Mouse (Mus musculus) erythroid progenitor cell, adult 5-6 weeks (primary cell): ENCODE measurements around the gene Veph1. TPM values are rescaled to one million over a fixed set of nuclear protein-coding genes. Genes with fewer than 3 reads are reported as not detected.
"Not testable (repeated sequence)": the region's sequence is repeated elsewhere in the genome, so short reads cannot be mapped to it uniquely, and the experiment has no call there.

Experiments used
- ATAC-seq: replicated peaks from 2 replicates; pipeline ENCODE4 v1.8.0; 2016; ENCODE audit warnings: moderate number of reproducible peaks, mild to moderate bottlenecking, moderate TSS enrichment, inconsistent platforms; ENCODE audit not compliant: poor library complexity, low FRiP score, severe bottlenecking
- total RNA-seq, 2 experiments: library from RNA; stranded (forward) in 1 of 2; stranded (reverse) in 1 of 2; fragments of 150-400 nt in 1 of 2; fragments of 186-747, 209-891 nt in 1 of 2; gene quantifications; 2 replicates each; pipeline versions ENCODE4 v1.2.3 to v1.2.4; 2015 to 2017; ENCODE audit warnings: low replicate concordance in 2 of 2

Veph1 gene
- total RNA-seq, 2 experiments from 2014 or later = not detected

DNA sequence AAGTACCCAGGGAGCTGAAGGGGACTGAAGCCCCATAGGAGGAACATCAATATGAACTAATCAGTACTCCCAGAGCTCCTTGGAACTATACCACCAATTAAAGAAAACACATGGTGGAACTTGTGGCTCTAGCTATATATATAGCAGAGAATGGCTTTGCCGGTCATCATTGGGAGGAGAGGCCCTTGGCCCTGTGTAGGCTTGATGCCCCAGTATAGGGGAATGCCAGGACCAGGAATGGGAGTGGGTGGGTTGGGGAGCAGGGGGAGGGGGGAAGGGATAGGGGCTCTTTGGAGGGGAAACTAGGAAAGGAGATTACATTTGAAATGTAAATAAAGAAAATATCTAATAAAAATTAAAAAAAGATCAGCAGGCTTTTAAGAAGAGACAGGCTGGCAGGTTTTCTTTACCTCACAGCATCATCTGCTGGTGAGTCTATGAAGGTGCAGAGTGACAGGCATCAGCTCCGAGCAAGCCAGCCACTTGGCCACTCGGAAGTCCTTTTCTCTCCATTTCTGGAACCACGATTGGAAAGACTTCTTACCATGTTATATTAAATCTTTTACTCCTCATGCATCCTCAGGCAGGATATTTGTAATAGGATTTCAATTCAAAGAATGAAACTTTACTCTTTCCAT is 60.3 kb downstream of the Veph1 start:
- ATAC-seq = not testable (repeated sequence)

DNA sequence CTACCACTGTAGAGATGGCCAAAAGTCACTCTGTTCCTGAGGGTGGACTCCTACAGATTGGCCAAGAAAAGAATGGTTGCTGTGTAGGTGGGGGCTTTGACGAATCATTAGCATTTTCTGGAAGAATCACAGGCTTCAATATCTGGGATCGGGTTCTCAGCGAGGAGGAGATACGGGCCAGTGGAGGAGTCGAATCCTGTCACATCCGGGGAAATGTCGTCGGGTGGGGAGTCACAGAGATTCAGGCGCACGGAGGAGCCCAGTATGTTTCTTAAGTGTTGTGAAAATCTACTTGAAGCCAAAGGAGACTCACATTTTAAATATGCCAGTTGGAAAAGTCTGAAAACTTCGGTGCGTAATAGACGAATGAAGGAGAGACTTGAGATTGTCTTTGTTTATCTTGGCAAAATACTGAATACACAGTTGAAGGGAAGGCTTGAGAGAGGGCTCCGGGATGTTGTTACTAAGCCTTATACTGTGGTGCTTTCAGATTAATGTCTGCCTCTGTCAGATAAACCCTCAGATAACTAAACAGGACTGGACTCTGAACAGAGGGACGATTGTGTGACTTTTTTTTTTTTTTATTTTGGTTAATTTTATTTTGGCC is 71.6 kb downstream of the Veph1 start:
- no peak for ATAC-seq

- no peak for ATAC-seq
These were observed 75.4 kb downstream of the Veph1 start for GRCm38 (mm10) chr3:66221243-66221611.

- ATAC-seq = no peak
These were observed 75.9 kb downstream of the Veph1 start for GRCm38 (mm10) chr3:66220554-66221242.

GRCm38 (mm10) chr3:66219655-66220191 is 76.9 kb downstream of the Veph1 start, which contains the start of gene Ptx3:
Ptx3 (plus strand) TSS chr3:66219910.
- no peak for ATAC-seq

GRCm38 (mm10) chr3:66215759-66216158 is 80.9 kb downstream of the Veph1 start:
- ATAC-seq = no peak

- ATAC-seq = no peak
These were observed 83.1 kb downstream of the Veph1 start for GRCm38 (mm10) chr3:66213524-66213923.

- no peak for ATAC-seq
These were observed 87.6 kb downstream of the Veph1 start for GRCm38 (mm10) chr3:66208836-66209573.

- ATAC-seq = no peak
These were observed 102.6 kb downstream of the Veph1 start for GRCm38 (mm10) chr3:66193910-66194562.

DNA sequence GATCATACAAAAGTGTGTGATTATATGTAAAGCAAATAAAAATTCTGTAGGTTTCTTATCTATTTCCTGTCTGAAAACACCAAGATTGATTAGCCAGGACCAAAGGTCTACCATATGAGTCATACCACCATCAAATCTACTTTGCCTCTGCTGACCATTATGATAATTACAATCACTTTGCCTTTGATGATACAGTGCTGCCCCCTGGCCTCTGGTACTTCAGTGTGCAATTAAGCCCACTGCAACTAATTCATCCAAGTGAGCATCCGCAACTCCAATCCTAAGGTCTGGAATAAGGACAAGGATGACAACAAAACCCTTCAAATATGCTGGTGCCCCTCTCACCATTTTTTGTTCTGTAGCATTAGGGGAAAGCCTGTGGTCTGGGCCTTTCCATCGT is 117.0 kb downstream of the Veph1 start:
- ATAC-seq = no peak

DNA sequence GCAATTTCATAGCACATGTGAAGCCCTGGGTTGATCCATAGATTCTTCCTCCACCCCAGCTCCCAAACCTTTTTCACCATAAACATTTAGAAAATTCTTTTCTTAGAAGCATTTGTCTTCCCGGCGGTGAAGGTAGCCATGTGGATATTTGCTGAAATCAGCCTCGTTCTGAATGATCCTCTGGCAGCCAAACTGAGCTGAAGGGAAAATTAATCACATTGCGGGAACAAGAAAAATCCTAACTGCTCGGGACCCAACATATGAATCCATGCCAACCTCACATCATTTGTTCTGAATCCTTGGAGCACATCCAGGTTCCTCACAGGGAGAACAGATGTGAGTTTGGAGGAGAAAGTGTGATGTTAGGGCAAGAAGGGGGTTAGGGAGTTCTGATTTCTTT is 123.7 kb downstream of the Veph1 start:
- ATAC-seq = no peak

- ATAC-seq = no peak
These were observed 126.6 kb downstream of the Veph1 start for GRCm38 (mm10) chr3:66169873-66170538.

GRCm38 (mm10) chr3:66166606-66167290 is 129.9 kb downstream of the Veph1 start:
- no peak for ATAC-seq

DNA sequence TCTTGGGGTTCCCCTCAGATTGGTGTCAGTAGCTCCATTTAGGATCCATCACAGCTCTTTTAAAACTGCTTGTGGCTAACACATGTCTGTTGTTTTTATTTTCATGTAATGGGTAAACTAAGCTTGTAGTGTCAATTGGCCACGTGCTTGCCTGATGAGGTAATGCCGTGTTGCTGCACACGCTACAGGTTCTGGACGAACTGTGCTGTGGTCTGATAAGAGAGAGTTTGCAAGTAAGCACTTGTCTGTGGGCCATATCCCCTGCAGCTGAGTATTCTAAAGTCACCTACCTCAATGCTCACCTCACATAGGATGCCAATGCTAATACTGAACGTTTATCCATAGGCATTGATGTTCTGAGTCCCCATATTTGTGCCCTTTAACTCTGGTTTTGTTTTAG is 131.6 kb downstream of the Veph1 start:
- no peak for ATAC-seq

- no peak for ATAC-seq
These were observed 132.1 kb downstream of the Veph1 start for GRCm38 (mm10) chr3:66164585-66164984.

- ATAC-seq = no peak
These were observed 134.0 kb downstream of the Veph1 start for GRCm38 (mm10) chr3:66162612-66163011.

DNA sequence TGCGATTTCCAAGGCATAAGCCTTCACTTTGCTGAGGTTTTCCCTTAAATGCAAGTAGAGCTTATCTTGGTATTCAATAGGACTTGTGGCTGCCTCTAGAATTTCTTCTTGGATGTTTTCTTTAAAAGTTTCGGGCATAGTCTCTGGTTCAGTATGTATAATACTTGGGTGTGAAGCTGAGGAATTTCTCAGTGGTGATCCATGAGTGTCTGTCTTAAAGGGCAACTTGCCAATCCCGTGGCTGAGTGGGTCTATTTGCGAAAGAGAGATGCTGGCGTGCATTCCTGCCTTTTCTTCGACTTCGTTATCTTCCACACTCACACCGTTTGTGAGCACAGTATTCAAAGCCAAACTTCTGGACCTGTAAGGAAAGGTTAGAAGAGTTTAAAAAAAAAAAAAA is 138.7 kb downstream of the Veph1 start:
- no peak for ATAC-seq

DNA sequence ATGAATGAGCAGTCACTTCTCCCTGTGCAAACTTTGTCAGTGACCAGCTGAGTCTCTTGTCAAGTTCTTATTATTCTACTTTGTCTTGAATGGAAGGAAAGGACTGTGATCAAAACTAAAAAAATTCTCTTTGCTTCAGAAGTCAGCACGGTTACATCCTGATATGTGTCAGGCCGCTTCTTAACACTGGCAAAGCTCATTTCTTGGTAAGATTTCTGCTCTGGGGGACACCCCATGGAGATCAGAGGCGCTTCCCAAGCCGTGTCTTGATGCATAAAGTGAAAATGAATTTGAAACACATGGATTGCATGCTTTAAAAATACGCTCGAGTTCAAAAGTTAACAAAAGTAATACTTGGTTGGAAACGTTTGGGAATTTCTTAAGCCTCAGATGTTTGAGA is 159.0 kb downstream of the Veph1 start:
- no peak for ATAC-seq
